Mouse (Mus musculus) erythroblast, embryonic 14.5 days (primary cell): ENCODE data around the gene Snd1. TPM values are rescaled to one million over a fixed set of nuclear protein-coding genes. Genes with fewer than 3 reads are reported as not detected.
A peak's percentile ranks its signal among the peaks of the same experiment; 100 is the strongest.

ENCODE experiments used
- H3K27me3 ChIP-seq: 2 replicates; pipeline ENCODE4 v1.6.1; 2012; ENCODE audit warnings: inconsistent platforms; ENCODE audit not compliant: control insufficient read depth
- H3K36me3 ChIP-seq: 2 replicates; pipeline ENCODE4 v1.6.1; 2012; ENCODE audit warnings: mild to moderate bottlenecking, inconsistent platforms; ENCODE audit not compliant: control insufficient read depth
- H3K4me1 ChIP-seq: 2 replicates; pipeline ENCODE4 v1.6.1; 2012; ENCODE audit warnings: inconsistent platforms; ENCODE audit not compliant: control insufficient read depth
- H3K4me3 ChIP-seq: replicated peaks from 2 replicates; pipeline ENCODE3; 2012; ENCODE audit warnings: moderate library complexity, mild to moderate bottlenecking, inconsistent platforms
- H3K9me3 ChIP-seq: 2 replicates; pipeline ENCODE4 v1.6.1; 2012; ENCODE audit warnings: low read length, inconsistent platforms, mixed read lengths; ENCODE audit not compliant: control insufficient read depth
- GATA1 ChIP-seq: IDR thresholded peaks from 2 replicates; pipeline ENCODE4 v1.6.1; 2012; ENCODE audit warnings: low read length, inconsistent platforms, mixed read lengths
- TAL1 ChIP-seq: IDR thresholded peaks from 3 replicates; pipeline ENCODE4 v1.6.1; 2012; ENCODE audit warnings: low read length, inconsistent platforms, mixed read lengths
- polyA plus RNA-seq: library from polyadenylated mRNA; stranded (reverse); fragments of >175 nt; gene quantifications from 2 replicates; pipeline ENCODE4 v1.2.3, GENCODE M21; 2012

Snd1 gene
- polyA plus RNA-seq, 1 experiment = 1.9 TPM

GRCm38 (mm10) chr6:28706108-28706975, 231.4 kb downstream of the Snd1 start:
- no peak for TF ChIP-seq GATA1
- no peak for TF ChIP-seq TAL1
- Histone ChIP-seq H3K4me3 (peak overlapping the region; percentile 37), H3K36me3 (peaks cover 32% of the 10 kb centered on the region), H3K4me1 (peaks cover 71% of the 10 kb centered on the region), H3K27me3 (no peaks in the 10 kb centered on the region), H3K9me3 (no peaks in the 10 kb centered on the region)

GRCm38 (mm10) chr6:28706976-28707592, 232.1 kb downstream of the Snd1 start:
- H3K27me3 ChIP-seq = no peaks in the 10 kb centered on the region
- H3K4me1 ChIP-seq = peaks cover 71% of the 10 kb centered on the region
- no peaks in the 10 kb centered on the region for H3K9me3 ChIP-seq
- peaks cover 32% of the 10 kb centered on the region for H3K36me3 ChIP-seq
- H3K4me3 ChIP-seq = peak overlapping the region; percentile 37
- peak; percentile 64 for TF ChIP-seq TAL1
- TF ChIP-seq GATA1 = no peak; the same call in 1 of the 2 replicates

- no peaks in the 10 kb centered on the region for H3K27me3 ChIP-seq
- peaks cover 69% of the 10 kb centered on the region for H3K4me1 ChIP-seq
- H3K9me3 ChIP-seq = no peaks in the 10 kb centered on the region
- peaks cover 29% of the 10 kb centered on the region for H3K36me3 ChIP-seq
- TF ChIP-seq TAL1 (no peak), GATA1 (no peak)
- H3K4me3 ChIP-seq = peak overlapping the region; percentile 8
These were observed 235.1 kb downstream of the Snd1 start for GRCm38 (mm10) chr6:28710035-28710434.

- Histone ChIP-seq H3K4me1 (peaks cover 7% of the 10 kb centered on the region), H3K27me3 (no peaks in the 10 kb centered on the region), H3K9me3 (no peaks in the 10 kb centered on the region), H3K36me3 (peaks cover 2% of the 10 kb centered on the region; the same call in 1 of the 2 replicates), H3K4me3 (no peak overlapping the region)
- no peak for TF ChIP-seq GATA1
- no peak for TF ChIP-seq TAL1
These were observed 242.4 kb downstream of the Snd1 start for GRCm38 (mm10) chr6:28717203-28717844.

GRCm38 (mm10) chr6:28717845-28718237, 242.9 kb downstream of the Snd1 start:
- no peak overlapping the region for H3K4me3 ChIP-seq
- no peaks in the 10 kb centered on the region for H3K27me3 ChIP-seq
- peaks cover 2% of the 10 kb centered on the region for H3K4me1 ChIP-seq
- H3K36me3 ChIP-seq = peaks cover 2% of the 10 kb centered on the region; the same call in 1 of the 2 replicates
- TF ChIP-seq TAL1 (no peak), GATA1 (no peak)
- H3K9me3 ChIP-seq = no peaks in the 10 kb centered on the region

- Histone ChIP-seq H3K9me3 (no peaks in the 10 kb centered on the region), H3K4me3 (no peak overlapping the region), H3K4me1 (no peaks in the 10 kb centered on the region; the same call in 1 of the 2 replicates), H3K27me3 (no peaks in the 10 kb centered on the region), H3K36me3 (peaks cover 4% of the 10 kb centered on the region)
- no peak for TF ChIP-seq TAL1
- no peak for TF ChIP-seq GATA1
These were observed 245.6 kb downstream of the Snd1 start for GRCm38 (mm10) chr6:28720391-28721171.

GRCm38 (mm10) chr6:28723059-28723458, 248.1 kb downstream of the Snd1 start:
- H3K4me3 ChIP-seq = no peak overlapping the region
- TF ChIP-seq GATA1 = no peak
- no peak for TF ChIP-seq TAL1
- no peaks in the 10 kb centered on the region for H3K4me1 ChIP-seq
- peaks cover 7% of the 10 kb centered on the region for H3K36me3 ChIP-seq
- no peaks in the 10 kb centered on the region for H3K9me3 ChIP-seq
- H3K27me3 ChIP-seq = no peaks in the 10 kb centered on the region

GRCm38 (mm10) chr6:28724776-28725175, 249.8 kb downstream of the Snd1 start:
- Histone ChIP-seq H3K9me3 (no peaks in the 10 kb centered on the region), H3K4me1 (no peaks in the 10 kb centered on the region), H3K4me3 (no peak overlapping the region), H3K27me3 (no peaks in the 10 kb centered on the region), H3K36me3 (peaks cover 7% of the 10 kb centered on the region)
- no peak for TF ChIP-seq GATA1
- TF ChIP-seq TAL1 = no peak

GRCm38 (mm10) chr6:28729236-28729635, 254.3 kb downstream of the Snd1 start:
- TF ChIP-seq TAL1 = no peak
- TF ChIP-seq GATA1 = no peak
- Histone ChIP-seq H3K4me1 (peaks cover under 1% of the 10 kb centered on the region; the same call in 1 of the 2 replicates), H3K36me3 (peaks cover 6% of the 10 kb centered on the region), H3K4me3 (no peak overlapping the region), H3K9me3 (no peaks in the 10 kb centered on the region), H3K27me3 (no peaks in the 10 kb centered on the region)
